Mouse (Mus musculus): ENCODE data around the gene Ttyh2. TPM values are rescaled to one million over a fixed set of nuclear protein-coding genes. Genes with fewer than 3 reads are reported as not detected.

The Ttyh2 gene
- total and polyA plus RNA-seq, 2 experiments: 25.6 to 66.9 TPM

DNA sequence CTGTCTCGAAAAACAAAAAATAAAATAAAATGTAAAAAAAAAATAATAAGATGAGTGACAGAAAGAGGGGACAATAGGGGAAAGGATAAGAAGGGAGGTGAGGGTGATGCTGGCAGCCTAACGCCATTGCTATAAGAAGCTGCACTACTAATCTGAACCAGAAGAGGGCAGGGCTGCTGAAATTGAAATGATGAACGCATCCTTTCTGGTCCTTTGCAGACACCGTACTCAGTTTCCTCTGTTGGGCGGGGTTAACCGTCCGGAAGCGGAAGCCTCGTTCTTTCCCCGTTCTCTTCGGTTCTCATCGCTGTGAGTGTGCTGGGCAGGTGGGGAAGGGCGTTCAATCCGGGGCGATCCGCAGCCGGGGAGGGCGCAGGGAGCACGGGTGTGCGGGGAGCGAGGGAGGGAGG, 6.9 kb upstream of the Ttyh2 start, which contains the start of gene Rpl38:
Rpl38 (plus strand) TSS at position 224 of the 410 bp plus-strand sequence.
- peak; percentile 89 for DNase-seq (ENCODE audit: extremely low read depth, low read depth, low spot score)
- Histone ChIP-seq H3K4me3 (ENCODE audit: insufficient read depth, low read depth, low read length) (peak within 1 kb of the TSS; percentile 70), H3K27me3 (ENCODE audit: control insufficient read depth, insufficient read depth, low read length) (no peaks in the 10 kb centered on the region), H3K36me3 (ENCODE audit: control insufficient read depth, insufficient read depth, low read length) (peaks cover 15% of the 10 kb centered on the region; the same call in 1 of the 2 replicates), H3K4me1 (ENCODE audit: control insufficient read depth, insufficient read depth, low read length) (peaks cover 4% of the 10 kb centered on the region), H3K27ac (replicated peaks; ENCODE audit: insufficient read depth, low read depth, low read length) (peak within 1 kb of the TSS; percentile 60), H3K9ac (ENCODE audit: low read depth, low read length) (peak within 1 kb of the TSS; percentile 77), H3K79me2 (ENCODE audit: control insufficient read depth, insufficient read depth, low read length) (peaks cover 2% of the 10 kb centered on the region; the same call in 1 of the 2 replicates)
- TF ChIP-seq CTCF (IDR thresholded peaks at IDR 0.05; ENCODE audit: low read depth, low read length): peak; percentile 47
- TF ChIP-seq POLR2A (IDR thresholded peaks at IDR 0.05; ENCODE audit: extremely low read depth, insufficient read depth, low read length): peak; percentile 88
- WGBS: under 1% methylated on average over 18 of the region's 21 CpGs

- no peaks in the 10 kb centered on the region for H3K27me3 ChIP-seq (ENCODE audit: control insufficient read depth, insufficient read depth, low read length)
- under 1% methylated on average over 59 of the region's 60 CpGs for WGBS
Measured at GRCm38 (mm10) chr11:114668741-114669623, 6.2 kb upstream of the Ttyh2 start.

GRCm38 (mm10) chr11:114669651-114670168, 5.5 kb upstream of the Ttyh2 start:
- WGBS: 11% methylated on average over 12 of the region's 12 CpGs
- peaks cover 4% of the 10 kb centered on the region for H3K4me1 ChIP-seq (ENCODE audit: control insufficient read depth, insufficient read depth, low read length)
- H3K36me3 ChIP-seq (ENCODE audit: control insufficient read depth, insufficient read depth, low read length): peaks cover 15% of the 10 kb centered on the region; the same call in 1 of the 2 replicates
- H3K9ac ChIP-seq (ENCODE audit: low read depth, low read length): peak overlapping the region; percentile 77
- H3K4me3 ChIP-seq (ENCODE audit: insufficient read depth, low read depth, low read length): peak overlapping the region; percentile 70
- no peak overlapping the region for H3K27ac ChIP-seq (replicated peaks; ENCODE audit: insufficient read depth, low read depth, low read length)
- peaks cover 2% of the 10 kb centered on the region; the same call in 1 of the 2 replicates for H3K79me2 ChIP-seq (ENCODE audit: control insufficient read depth, insufficient read depth, low read length)
- H3K27me3 ChIP-seq (ENCODE audit: control insufficient read depth, insufficient read depth, low read length): no peaks in the 10 kb centered on the region
- no peak for DNase-seq (ENCODE audit: extremely low read depth, low read depth, low spot score)
- TF ChIP-seq CTCF (IDR thresholded peaks at IDR 0.05; ENCODE audit: low read depth, low read length): no peak
- no peak for TF ChIP-seq POLR2A (IDR thresholded peaks at IDR 0.05; ENCODE audit: extremely low read depth, insufficient read depth, low read length)

More at GRCm38 (mm10) chr11:114668741-114669623, 6.2 kb upstream of the Ttyh2 start:
- Histone ChIP-seq H3K4me1 (ENCODE audit: control insufficient read depth, insufficient read depth, low read length) (peaks cover 4% of the 10 kb centered on the region), H3K27ac (replicated peaks; ENCODE audit: insufficient read depth, low read depth, low read length) (peak overlapping the region; percentile 60), H3K4me3 (ENCODE audit: insufficient read depth, low read depth, low read length) (peak overlapping the region; percentile 70), H3K9ac (ENCODE audit: low read depth, low read length) (peak overlapping the region; percentile 77), H3K36me3 (ENCODE audit: control insufficient read depth, insufficient read depth, low read length) (peaks cover 15% of the 10 kb centered on the region; the same call in 1 of the 2 replicates), H3K79me2 (ENCODE audit: control insufficient read depth, insufficient read depth, low read length) (peaks cover 2% of the 10 kb centered on the region; the same call in 1 of the 2 replicates)
- TF ChIP-seq POLR2A (IDR thresholded peaks at IDR 0.05; ENCODE audit: extremely low read depth, insufficient read depth, low read length) (no peak), CTCF (IDR thresholded peaks at IDR 0.05; ENCODE audit: low read depth, low read length) (peak; percentile 72)
- peak; percentile 67 for DNase-seq (ENCODE audit: extremely low read depth, low read depth, low spot score)

GRCm38 (mm10) chr11:114671147-114671546, 4.1 kb upstream of the Ttyh2 start:
- no peak overlapping the region for H3K9ac ChIP-seq (ENCODE audit: low read depth, low read length)
- H3K79me2 ChIP-seq (ENCODE audit: control insufficient read depth, insufficient read depth, low read length): peaks cover 2% of the 10 kb centered on the region; the same call in 1 of the 2 replicates
- TF ChIP-seq CTCF (IDR thresholded peaks at IDR 0.05; ENCODE audit: low read depth, low read length) (no peak), POLR2A (IDR thresholded peaks at IDR 0.05; ENCODE audit: extremely low read depth, insufficient read depth, low read length) (no peak)
- DNase-seq (ENCODE audit: extremely low read depth, low read depth, low spot score): no peak
- WGBS: 66% methylated on average over 5 of the region's 5 CpGs
- no peak overlapping the region for H3K4me3 ChIP-seq (ENCODE audit: insufficient read depth, low read depth, low read length)
- peaks cover 15% of the 10 kb centered on the region; the same call in 1 of the 2 replicates for H3K36me3 ChIP-seq (ENCODE audit: control insufficient read depth, insufficient read depth, low read length)
- H3K27me3 ChIP-seq (ENCODE audit: control insufficient read depth, insufficient read depth, low read length): no peaks in the 10 kb centered on the region
- no peak overlapping the region for H3K27ac ChIP-seq (replicated peaks; ENCODE audit: insufficient read depth, low read depth, low read length)
- H3K4me1 ChIP-seq (ENCODE audit: control insufficient read depth, insufficient read depth, low read length): peaks cover 6% of the 10 kb centered on the region

GRCm38 (mm10) chr11:114672794-114673718, 2.2 kb upstream of the Ttyh2 start:
- no peaks in the 10 kb centered on the region for H3K27me3 ChIP-seq (ENCODE audit: control insufficient read depth, insufficient read depth, low read length)
- WGBS: 55% methylated on average over 9 of the region's 9 CpGs
- no peak overlapping the region for H3K4me3 ChIP-seq (ENCODE audit: insufficient read depth, low read depth, low read length)
- H3K36me3 ChIP-seq (ENCODE audit: control insufficient read depth, insufficient read depth, low read length): peaks cover 15% of the 10 kb centered on the region; the same call in 1 of the 2 replicates
- TF ChIP-seq POLR2A (IDR thresholded peaks at IDR 0.05; ENCODE audit: extremely low read depth, insufficient read depth, low read length): no peak
- TF ChIP-seq CTCF (IDR thresholded peaks at IDR 0.05; ENCODE audit: low read depth, low read length): peak; percentile 73
- no peak for DNase-seq (ENCODE audit: extremely low read depth, low read depth, low spot score)
- peaks cover 11% of the 10 kb centered on the region for H3K4me1 ChIP-seq (ENCODE audit: control insufficient read depth, insufficient read depth, low read length)
- H3K9ac ChIP-seq (ENCODE audit: low read depth, low read length): no peak overlapping the region
- no peak overlapping the region for H3K27ac ChIP-seq (replicated peaks; ENCODE audit: insufficient read depth, low read depth, low read length)
- peaks cover 11% of the 10 kb centered on the region; the same call in 1 of the 2 replicates for H3K79me2 ChIP-seq (ENCODE audit: control insufficient read depth, insufficient read depth, low read length)

Measured in liver, adult 2 months (tissue).